Mouse (Mus musculus) megakaryocyte, embryonic 14.5 days (primary cell): ENCODE results near the gene Prpsap1.

ENCODE experiments used
- FLI1 ChIP-seq: IDR thresholded peaks from 2 replicates; pipeline ENCODE4 v1.6.1; 2012; ENCODE audit warnings: low read length, inconsistent platforms, mixed read lengths
- GATA1 ChIP-seq: IDR thresholded peaks from 3 replicates; pipeline ENCODE4 v1.6.1; 2012; ENCODE audit warnings: mixed read lengths, low read length, inconsistent platforms, borderline replicate concordance

GRCm38 (mm10) chr11:116541183-116541582, 47.2 kb upstream of the Prpsap1 start:
- TF ChIP-seq FLI1 (no peak), GATA1 (no peak)
